Mouse (Mus musculus) stomach, embryonic 15.5 days (tissue): ENCODE results near the gene Cyld. TPM values are rescaled to one million over a fixed set of nuclear protein-coding genes. Genes with fewer than 3 reads are reported as not detected.

Experiments
- ATAC-seq: fragments of 200-750 bp; cut with Nextera tagmentation; 2 replicates; pipeline ENCODE4 v1.8.0; 2017; ENCODE audit warnings: low read depth, moderate number of reproducible peaks, moderate TSS enrichment; ENCODE audit not compliant: insufficient read depth, low FRiP score
- H3K27ac ChIP-seq: fragments of 300-500 bp; sonication (generic); 2 replicates; pipeline ENCODE4 v1.5.1; 2015; ENCODE audit warnings: mild to moderate bottlenecking, inconsistent platforms
- H3K27me3 ChIP-seq: fragments of 300-500 bp; sonication (generic); replicated peaks from 2 replicates; pipeline ENCODE4 v1.6.1; 2015; ENCODE audit warnings: inconsistent platforms
- H3K36me3 ChIP-seq: fragments of 300-500 bp; sonication (generic); 2 replicates; pipeline ENCODE4 v1.6.1; 2015; ENCODE audit warnings: inconsistent platforms
- H3K4me1 ChIP-seq: fragments of 300-500 bp; sonication (generic); 2 replicates; pipeline ENCODE4 v1.6.1; 2015; ENCODE audit warnings: inconsistent platforms
- H3K4me2 ChIP-seq: fragments of 300-500 bp; sonication (generic); 2 replicates; pipeline ENCODE4 v1.6.1; 2015; ENCODE audit warnings: mild to moderate bottlenecking, inconsistent platforms
- H3K4me3 ChIP-seq: fragments of 300-500 bp; sonication (generic); replicated peaks from 2 replicates; pipeline ENCODE4 v1.5.1; 2015; ENCODE audit warnings: inconsistent platforms
- H3K9ac ChIP-seq: fragments of 300-500 bp; sonication (generic); 2 replicates; pipeline ENCODE4 v1.6.1; 2015; ENCODE audit warnings: inconsistent platforms
- H3K9me3 ChIP-seq: fragments of 300-500 bp; sonication (generic); 2 replicates; pipeline ENCODE4 v1.6.1; 2016; ENCODE audit warnings: inconsistent platforms
- WGBS: fragments of 180-500 bp; shearing (Covaris S2); methylation state at CpG from one replicate; pipeline ENCODE4 v1.1.7; 2015; 5-methylcytosine and 5-hydroxymethylcytosine counted together
- polyA plus RNA-seq: library from polyadenylated mRNA; unstranded; fragments of >200 nt; fragmentation: Nextera tagmentation; extraction: Ambion mirVana; gene quantifications from 2 replicates; pipeline ENCODE4 v1.2.1, GENCODE M21; 2015

Gene Cyld
- polyA plus RNA-seq, 1 experiment from 2014 or later, result 13.7 TPM

GRCm38 (mm10) chr8:88691342-88691948 is 5.4 kb upstream of the Cyld start:
- Histone ChIP-seq H3K4me2 (no peak overlapping the region), H3K9ac (no peak overlapping the region), H3K27me3 (no peaks in the 10 kb centered on the region), H3K4me1 (peaks cover 7% of the 10 kb centered on the region; the same call in 1 of the 2 replicates), H3K9me3 (no peaks in the 10 kb centered on the region), H3K27ac (no peak overlapping the region), H3K4me3 (no peak overlapping the region), H3K36me3 (no peaks in the 10 kb centered on the region)
- WGBS, result 36% methylated on average over 4 of the region's 4 CpGs
- ATAC-seq, result no peak

GRCm38 (mm10) chr8:88691961-88692360 is 4.9 kb upstream of the Cyld start:
- Histone ChIP-seq H3K4me2 (no peak overlapping the region), H3K36me3 (no peaks in the 10 kb centered on the region), H3K27ac (no peak overlapping the region), H3K9ac (no peak overlapping the region), H3K4me3 (no peak overlapping the region), H3K4me1 (peaks cover 7% of the 10 kb centered on the region; the same call in 1 of the 2 replicates), H3K9me3 (no peaks in the 10 kb centered on the region), H3K27me3 (no peaks in the 10 kb centered on the region)
- WGBS, result 33% methylated on average over 7 of the region's 7 CpGs
- ATAC-seq, result no peak

GRCm38 (mm10) chr8:88692866-88693265 is 4.0 kb upstream of the Cyld start:
- H3K27me3 ChIP-seq, result no peaks in the 10 kb centered on the region
- 84% methylated on average over 6 of the region's 6 CpGs for WGBS
- no peak for ATAC-seq
- no peak overlapping the region for H3K4me3 ChIP-seq
- H3K9ac ChIP-seq, result no peak overlapping the region
- H3K27ac ChIP-seq, result no peak overlapping the region
- no peaks in the 10 kb centered on the region for H3K36me3 ChIP-seq
- H3K4me2 ChIP-seq, result no peak overlapping the region
- H3K9me3 ChIP-seq, result no peaks in the 10 kb centered on the region
- peaks cover 10% of the 10 kb centered on the region for H3K4me1 ChIP-seq

GRCm38 (mm10) chr8:88693376-88693775 is 3.5 kb upstream of the Cyld start:
- H3K9ac ChIP-seq, result no peak overlapping the region
- no peak overlapping the region for H3K4me2 ChIP-seq
- H3K27me3 ChIP-seq, result no peaks in the 10 kb centered on the region
- H3K36me3 ChIP-seq, result no peaks in the 10 kb centered on the region
- H3K9me3 ChIP-seq, result no peaks in the 10 kb centered on the region
- no peak overlapping the region for H3K27ac ChIP-seq
- 73% methylated on average over 4 of the region's 4 CpGs for WGBS
- H3K4me1 ChIP-seq, result peaks cover 12% of the 10 kb centered on the region
- ATAC-seq, result no peak
- no peak overlapping the region for H3K4me3 ChIP-seq

GRCm38 (mm10) chr8:88694291-88694690 is 2.5 kb upstream of the Cyld start:
- Histone ChIP-seq H3K4me3 (no peak overlapping the region), H3K4me2 (no peak overlapping the region), H3K4me1 (peaks cover 12% of the 10 kb centered on the region), H3K27me3 (no peaks in the 10 kb centered on the region), H3K9me3 (no peaks in the 10 kb centered on the region), H3K27ac (no peak overlapping the region), H3K9ac (no peak overlapping the region), H3K36me3 (no peaks in the 10 kb centered on the region)
- WGBS, result 55% methylated on average over 7 of the region's 7 CpGs
- no peak for ATAC-seq

GRCm38 (mm10) chr8:88696228-88696627 is 600 bp upstream of the Cyld start:
- no peaks in the 10 kb centered on the region for H3K36me3 ChIP-seq
- no peak overlapping the region for H3K27ac ChIP-seq
- H3K4me2 ChIP-seq, result peak overlapping the region; percentile 57
- H3K9me3 ChIP-seq, result no peaks in the 10 kb centered on the region
- 18% methylated on average over 7 of the region's 7 CpGs for WGBS
- no peaks in the 10 kb centered on the region for H3K27me3 ChIP-seq
- H3K9ac ChIP-seq, result no peak overlapping the region
- peak overlapping the region; percentile 98 for H3K4me3 ChIP-seq
- no peak for ATAC-seq
- H3K4me1 ChIP-seq, result peaks cover 12% of the 10 kb centered on the region

- Histone ChIP-seq H3K4me3 (peak overlapping the region; percentile 98), H3K9ac (peak overlapping the region; percentile 97), H3K27me3 (no peaks in the 10 kb centered on the region), H3K9me3 (no peaks in the 10 kb centered on the region), H3K27ac (peak overlapping the region; percentile 82), H3K4me2 (peak overlapping the region; percentile 75), H3K4me1 (peaks cover 9% of the 10 kb centered on the region), H3K36me3 (no peaks in the 10 kb centered on the region)
- no peak for ATAC-seq
- 18% methylated on average over 4 of the region's 4 CpGs for WGBS
Measured at GRCm38 (mm10) chr8:88697642-88698031, 809 bp downstream of the Cyld start.

GRCm38 (mm10) chr8:88698048-88698447 is 1.2 kb downstream of the Cyld start:
- Histone ChIP-seq H3K27me3 (no peaks in the 10 kb centered on the region), H3K36me3 (no peaks in the 10 kb centered on the region), H3K4me3 (peak overlapping the region; percentile 98; the same call in 1 of the 2 replicates), H3K4me1 (peaks cover 9% of the 10 kb centered on the region), H3K9ac (no peak overlapping the region), H3K27ac (no peak overlapping the region), H3K4me2 (peak overlapping the region; percentile 75), H3K9me3 (no peaks in the 10 kb centered on the region)
- no peak for ATAC-seq
- 48% methylated on average over 2 of the region's 2 CpGs for WGBS

- Histone ChIP-seq H3K27ac (no peak overlapping the region), H3K36me3 (no peaks in the 10 kb centered on the region), H3K4me3 (no peak overlapping the region), H3K9ac (no peak overlapping the region), H3K4me1 (peaks cover 5% of the 10 kb centered on the region; the same call in 1 of the 2 replicates), H3K4me2 (no peak overlapping the region), H3K9me3 (no peaks in the 10 kb centered on the region), H3K27me3 (no peaks in the 10 kb centered on the region)
- ATAC-seq, result no peak
- WGBS, result 30% methylated on average over 2 of the region's 2 CpGs
Measured at GRCm38 (mm10) chr8:88701611-88702010, 4.8 kb downstream of the Cyld start.

GRCm38 (mm10) chr8:88702816-88703215 is 6.0 kb downstream of the Cyld start:
- Histone ChIP-seq H3K27ac (no peak overlapping the region), H3K27me3 (no peaks in the 10 kb centered on the region), H3K9me3 (no peaks in the 10 kb centered on the region), H3K9ac (no peak overlapping the region), H3K36me3 (no peaks in the 10 kb centered on the region), H3K4me3 (no peak overlapping the region), H3K4me2 (no peak overlapping the region), H3K4me1 (0 out of 2 replicates have a peak, but pooled peaks cover 3% of the 10 kb centered on the region)
- WGBS, result 77% methylated on average over 3 of the region's 3 CpGs
- ATAC-seq, result no peak

- H3K4me3 ChIP-seq, result no peak overlapping the region
- 0 out of 2 replicates have a peak, but pooled peaks cover 7% of the 10 kb centered on the region for H3K36me3 ChIP-seq
- 90% methylated on average over 2 of the region's 2 CpGs for WGBS
- H3K4me2 ChIP-seq, result no peak overlapping the region
- no peaks in the 10 kb centered on the region for H3K9me3 ChIP-seq
- no peak overlapping the region for H3K9ac ChIP-seq
- no peaks in the 10 kb centered on the region for H3K27me3 ChIP-seq
- ATAC-seq, result no peak
- H3K4me1 ChIP-seq, result no peaks in the 10 kb centered on the region
- no peak overlapping the region for H3K27ac ChIP-seq
Measured at GRCm38 (mm10) chr8:88723256-88723963, 26.6 kb downstream of the Cyld start.

GRCm38 (mm10) chr8:88755175-88755791 is 58.5 kb downstream of the Cyld start:
- 0 out of 2 replicates have a peak, but pooled peaks cover 3% of the 10 kb centered on the region for H3K27me3 ChIP-seq
- H3K4me1 ChIP-seq, result no peaks in the 10 kb centered on the region
- H3K4me3 ChIP-seq, result no peak overlapping the region
- H3K27ac ChIP-seq, result no peak overlapping the region
- peak overlapping the region; percentile 47 for H3K4me2 ChIP-seq
- no peaks in the 10 kb centered on the region for H3K36me3 ChIP-seq
- H3K9me3 ChIP-seq, result no peaks in the 10 kb centered on the region
- 2% methylated on average over 14 of the region's 14 CpGs for WGBS
- no peak overlapping the region for H3K9ac ChIP-seq
- peak; percentile 54 for ATAC-seq
